Mouse (Mus musculus): Measurements from ENCODE around the gene Lmo3.

GRCm38 (mm10) chr6:138580491-138581076 is 1.2 kb downstream of the Lmo3 start:
- TF ChIP-seq CTCF (conservative IDR thresholded peaks at IDR 0.05; ENCODE audit: insufficient read depth, insufficient read length, low read depth, low read length): no peak
- no peak for TF ChIP-seq POLR2A (IDR thresholded peaks at IDR 0.05; ENCODE audit: low read depth, low read length)
